Comparison of ENCODE assay signal across 9 mouse cellular contexts in genomic region chr4:155164550-155164949, GRCm38 (mm10). TPM values are rescaled to one million over a fixed set of nuclear protein-coding genes. Genes with fewer than 3 reads are reported as not detected.
DNase-seq lines count a peak whose midpoint lies in the region; ATAC-seq and TF ChIP-seq lines count a peak whose summit lies in the region.
"Had no signal": no experiment of that assay in that cellular context is flagged by ENCODE, and none has a peak within 500 bp of the region (broad histone marks: within the 10 kb centered on the region; RNA-seq: fewer than 3 reads in every experiment).

No protein-coding gene starts in this region.

- H3K9me3 ChIP-seq in kidney, embryonic 14.5 days (ENCODE audit: control insufficient read depth, low read length): no peaks in the 10 kb centered on the region
- no peaks in the 10 kb centered on the region for H3K9me3 ChIP-seq in neural tube, embryonic 15.5 days (replicated peaks)
- H3K9me3 ChIP-seq: limb, embryonic 13.5 days had no signal

- no peaks in the 10 kb centered on the region for H3K27me3 ChIP-seq in kidney, embryonic 14.5 days (ENCODE audit: control insufficient read depth, insufficient read depth, low read length)
- H3K27me3 ChIP-seq in neural tube, embryonic 15.5 days (replicated peaks): no peaks in the 10 kb centered on the region
- H3K27me3 ChIP-seq: limb, embryonic 13.5 days had no signal

- peak overlapping the region; percentile 34 for H3K27ac ChIP-seq in bone marrow macrophage, adult 2 months (ENCODE audit: insufficient read depth, low read depth, low read length)
- H3K27ac ChIP-seq in kidney, embryonic 14.5 days (ENCODE audit: low read depth, low read length): peak overlapping the region; percentile 11; the same call in 1 of the 2 replicates
- H3K27ac ChIP-seq in neural tube, embryonic 15.5 days (replicated peaks): peak overlapping the region; percentile 30
- H3K27ac ChIP-seq: limb, embryonic 13.5 days had no signal

- peaks cover 56% of the 10 kb centered on the region for H3K4me1 ChIP-seq in bone marrow macrophage, adult 2 months (ENCODE audit: control insufficient read depth, insufficient read depth, low read length)
- H3K4me1 ChIP-seq in kidney, embryonic 14.5 days (ENCODE audit: control insufficient read depth, insufficient read depth, low read length): peaks cover 40% of the 10 kb centered on the region
- peaks cover 65% of the 10 kb centered on the region for H3K4me1 ChIP-seq in neural tube, embryonic 15.5 days

- H3K4me3 ChIP-seq in bone marrow macrophage, adult 2 months (ENCODE audit: insufficient read depth, low read length): no peak overlapping the region
- no peak overlapping the region for H3K4me3 ChIP-seq in kidney, embryonic 14.5 days (ENCODE audit: low read length)
- H3K4me3 ChIP-seq in neural tube, embryonic 15.5 days (replicated peaks): no peak overlapping the region
- H3K4me3 ChIP-seq: limb, embryonic 13.5 days had no signal

- H3K4me2 ChIP-seq in kidney, embryonic 14.5 days (replicated peaks; ENCODE audit: low read depth, low read length): no peak overlapping the region
- no peak overlapping the region for H3K4me2 ChIP-seq in neural tube, embryonic 15.5 days
- H3K4me2 ChIP-seq: limb, embryonic 13.5 days had no signal

- H3K36me3 ChIP-seq in kidney, embryonic 14.5 days (ENCODE audit: control insufficient read depth, insufficient read depth, low read length): peaks cover 5% of the 10 kb centered on the region; the same call in 1 of the 2 replicates
- H3K36me3 ChIP-seq in neural tube, embryonic 15.5 days: peaks cover 2% of the 10 kb centered on the region; the same call in 1 of the 2 replicates

- no peak for TF ChIP-seq POLR2A in bone marrow macrophage, adult 2 months (IDR thresholded peaks at IDR 0.05; ENCODE audit: borderline replicate concordance, low read depth, low read length)

- intact Hi-C loops in left cerebral cortex, postnatal 4 days (cut with DNase I): no loop called here

- H3K9ac ChIP-seq in kidney, embryonic 14.5 days (ENCODE audit: low read depth, low read length): no peak overlapping the region
- no peak overlapping the region for H3K9ac ChIP-seq in neural tube, embryonic 15.5 days (replicated peaks)
- H3K9ac ChIP-seq: limb, embryonic 13.5 days had no signal

- no peak for ATAC-seq in kidney, embryonic 14.5 days (ENCODE audit: low FRiP score, low TSS enrichment)
- ATAC-seq in neural tube, embryonic 15.5 days (ENCODE audit: low FRiP score): no peak
- ATAC-seq in monocyte, adult 5-6 weeks (replicated peaks; ENCODE audit: insufficient number of reproducible peaks, low FRiP score, low TSS enrichment, poor library complexity, severe bottlenecking): no peak

- no peak for TF ChIP-seq CTCF in bone marrow macrophage, adult 2 months (IDR thresholded peaks at IDR 0.05; ENCODE audit: low read depth, low read length)

- DNase-seq in left cerebral cortex, postnatal 4 days: peak; percentile 81
- DNase-seq in left cerebral cortex, adult 18-20 months (ENCODE audit: low spot score in 2 of 2): no peak
- peak; percentile 86 for DNase-seq in heart, adult 8-10 months (ENCODE audit: low spot score)
- DNase-seq in embryo, embryonic 10.5 days (ENCODE audit: low spot score): no peak

- WGBS in kidney, embryonic 14.5 days: 80% methylated on average over 6 of the region's 6 CpGs
- WGBS in neural tube, embryonic 15.5 days: 66% methylated on average over 6 of the region's 6 CpGs

RNA-seq across cellular contexts. Expression of gene Ski, which starts 57.8 kb away (rescaled TPM):
- 100 to 1,000 TPM; 117 to 121 TPM for total RNA-seq in left cerebral cortex, postnatal 4 days (2021)
- 100 to 1,000 TPM; 115 to 128 TPM for total RNA-seq in left cerebral cortex, adult 18-20 months (2021)
- polyA plus RNA-seq in bone marrow macrophage, adult 2 months (2012; ENCODE audit: insufficient read depth, insufficient read length, missing spikeins): 61.1 and 63.9 TPM in 2 replicates
- total RNA-seq in heart, adult 8-10 months (2022): 10 to 100 TPM; 44.5 to 53.3 (median 49.0) TPM
- polyA plus RNA-seq in kidney, embryonic 14.5 days (2014; fragmentation: Nextera tagmentation; extraction: Ambion mirVana): 24.0 and 24.5 TPM in 2 replicates
- polyA plus RNA-seq in neural tube, embryonic 15.5 days (2015; fragmentation: Nextera tagmentation; extraction: Ambion mirVana): 10.0 and 10.6 TPM in 2 replicates
- total RNA-seq in monocyte, adult 5-6 weeks (2017): 13.5 to 26.2 TPM (median 17.7 TPM) in 3 replicates

Comparison
In these comparisons a context has a peak if more than half of its experiments do, and no peak if none do; other contexts are left out.
1. DNase-seq: peak in left cerebral cortex, postnatal 4 days (single experiment) and heart, adult 8-10 months (single experiment); none in left cerebral cortex, adult 18-20 months (0 of 2) and embryo, embryonic 10.5 days (single experiment).
2. Peak in every context shown above with its lines, with median percentiles within 50 percentile points of each other: H3K27ac ChIP-seq.